Mouse (Mus musculus): ENCODE measurements at regions not wholly inside any gene's neighbourhood (a gene's known extent, or its start where the extent isn't known, plus 50 kb on each side); places are given as distances from the start of the nearest gene placed in this dataset.

- no peak for DNase-seq (ENCODE audit: low read depth)
Observed at GRCm38 (mm10) chr16:75304743-75305142, 281.1 kb downstream of the Lipi start.

- no peak for DNase-seq (ENCODE audit: low read depth)
Observed at GRCm38 (mm10) chr16:75297416-75297815, 288.4 kb downstream of the Lipi start.

- DNase-seq (ENCODE audit: low read depth), result no peak
Observed at GRCm38 (mm10) chr16:75292736-75293428, 293.0 kb downstream of the Lipi start.

GRCm38 (mm10) chr16:75291194-75291593 is 294.7 kb downstream of the Lipi start:
- peak; percentile 7 for DNase-seq (ENCODE audit: low read depth)

- no peak for DNase-seq (ENCODE audit: low read depth)
Observed at GRCm38 (mm10) chr16:75287150-75287549, 298.7 kb downstream of the Lipi start.

DNA sequence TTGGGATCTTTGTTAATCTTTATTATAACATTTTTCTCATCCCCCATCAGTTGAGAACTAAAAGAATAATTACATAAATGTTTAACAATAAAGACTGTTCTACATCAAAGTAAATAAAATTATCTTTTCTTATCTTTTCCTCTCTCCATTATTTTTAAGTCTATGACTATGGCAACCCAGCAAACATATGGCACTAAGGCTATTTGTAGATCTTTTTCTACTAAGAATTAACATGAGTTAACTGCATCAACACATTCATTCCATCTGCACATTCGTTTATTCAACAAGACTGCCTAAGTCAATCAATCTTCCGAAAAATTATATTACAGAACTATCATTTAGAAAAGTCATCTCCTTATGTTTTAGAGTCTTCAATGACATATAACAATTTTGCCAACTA is 300.1 kb downstream of the Lipi start:
- DNase-seq (ENCODE audit: low read depth), result no peak

DNA sequence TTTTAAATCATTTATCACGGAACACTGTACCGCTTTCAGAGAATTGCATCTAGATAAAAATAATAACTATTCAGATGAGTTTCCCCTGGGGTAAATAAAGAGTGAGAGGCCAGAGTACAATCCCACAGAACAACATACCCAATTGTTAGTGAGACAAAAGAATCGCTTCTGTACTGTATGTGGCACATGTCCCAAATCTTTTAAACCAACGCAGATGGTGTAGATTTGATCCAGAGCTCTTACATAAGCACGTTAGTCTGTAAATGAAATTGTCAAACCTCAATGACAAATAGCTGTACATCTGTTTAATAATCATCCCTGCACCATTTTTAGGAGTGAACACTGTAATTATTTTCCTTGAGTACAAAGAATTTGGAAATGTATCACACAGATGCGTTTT is 322.0 kb downstream of the Lipi start:
- DNase-seq (ENCODE audit: low read depth), result no peak

DNA sequence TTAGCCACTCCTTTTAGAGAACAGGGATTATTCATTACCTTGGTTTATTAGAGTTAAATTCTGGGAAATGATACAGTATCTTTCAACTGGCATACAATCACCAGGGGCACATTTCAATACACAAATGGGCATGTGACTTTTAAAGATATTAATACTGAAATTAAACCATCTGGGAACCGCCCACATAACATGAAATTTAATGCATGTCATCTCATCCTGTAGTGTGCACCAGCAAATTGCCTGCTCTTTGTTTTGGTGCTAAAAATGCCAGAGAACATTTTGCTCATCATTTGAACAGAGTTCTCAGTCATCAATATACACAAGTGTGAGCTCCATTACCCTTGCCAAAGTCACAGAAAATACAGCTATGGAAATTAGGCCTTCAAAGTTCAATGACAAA is 330.9 kb downstream of the Lipi start:
- no peak for DNase-seq (ENCODE audit: low read depth)

DNA sequence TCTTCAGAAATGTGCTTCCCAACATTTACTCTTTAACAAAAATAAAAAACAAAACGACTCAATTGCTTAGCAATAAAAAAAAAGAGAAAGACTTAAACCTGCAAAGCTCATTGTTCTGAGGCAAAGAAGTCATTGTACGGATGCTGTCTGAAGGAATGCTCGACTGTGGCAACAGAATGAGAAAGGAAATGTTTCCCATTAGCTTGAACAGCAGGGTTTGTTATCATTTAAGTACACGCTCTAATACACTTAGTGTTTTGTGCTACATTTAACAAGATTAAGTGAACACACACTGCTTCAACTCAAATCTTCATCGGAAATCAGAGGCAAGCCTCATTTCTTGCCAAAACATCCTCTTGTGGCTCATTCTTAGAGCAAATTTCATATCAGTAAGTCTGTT is 336.7 kb downstream of the Lipi start:
- no peak for DNase-seq (ENCODE audit: low read depth)

- no peak for DNase-seq (ENCODE audit: low read depth)
Observed at GRCm38 (mm10) chr16:75240383-75240782, 345.5 kb downstream of the Lipi start.

DNA sequence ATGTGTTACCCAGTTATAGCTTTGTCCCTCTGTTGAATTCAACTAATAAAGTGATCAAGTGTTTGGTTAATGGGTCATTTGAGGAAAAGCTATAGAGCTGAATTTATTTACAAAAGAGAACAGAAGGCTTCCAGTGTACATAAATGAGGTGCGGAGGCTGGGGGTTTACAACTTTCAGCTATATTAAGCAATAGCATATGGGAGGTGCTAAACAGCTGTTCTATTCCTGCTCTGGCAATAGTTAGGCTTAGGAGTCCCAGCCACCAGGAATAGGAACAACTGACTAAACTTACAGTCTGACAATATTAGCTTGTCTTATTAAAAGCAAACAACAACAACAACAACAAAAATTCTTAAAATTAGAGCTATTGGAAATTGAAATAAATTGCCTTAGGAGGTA is 353.7 kb downstream of the Lipi start:
- no peak for DNase-seq (ENCODE audit: low read depth)

DNA sequence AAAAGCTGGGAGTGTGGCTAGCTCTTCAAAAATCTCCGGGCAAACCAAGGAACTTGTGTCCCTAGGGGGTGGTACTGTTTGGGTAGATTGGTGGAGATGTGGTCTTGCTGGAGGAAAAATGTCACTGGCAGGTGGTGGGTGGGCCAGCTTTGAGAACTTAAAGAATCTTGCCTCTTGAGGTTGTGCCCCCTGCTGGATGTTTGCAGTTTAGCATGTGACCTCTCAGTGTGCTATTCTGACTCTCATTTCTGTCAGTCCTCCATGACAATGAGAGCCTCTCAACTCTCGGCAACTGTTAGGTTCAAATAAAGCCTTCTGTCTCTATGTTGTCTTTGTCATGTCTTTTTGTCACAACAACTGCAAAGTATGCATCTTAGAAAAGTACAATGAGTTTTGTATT is 392.5 kb downstream of the Lipi start:
- DNase-seq (ENCODE audit: low read depth), result no peak

DNA sequence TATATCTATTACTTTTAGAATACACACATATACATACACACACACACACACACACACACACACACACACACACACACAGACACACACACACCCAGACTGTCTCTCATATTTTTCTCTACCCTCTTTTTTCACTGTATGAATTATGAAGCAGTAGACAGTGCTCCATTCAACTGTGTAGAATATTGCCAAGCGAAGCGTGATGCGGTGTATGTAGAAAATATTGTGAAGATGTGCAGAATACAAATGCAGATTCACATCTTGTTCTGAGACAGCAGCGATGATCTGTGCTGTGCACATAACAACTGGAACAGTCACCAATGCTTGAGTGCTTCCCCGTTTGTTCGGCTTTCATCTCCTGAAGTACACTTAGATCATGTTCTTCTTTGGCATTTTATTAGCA is 395.5 kb downstream of the Lipi start:
- DNase-seq (ENCODE audit: low read depth), result no peak

DNA sequence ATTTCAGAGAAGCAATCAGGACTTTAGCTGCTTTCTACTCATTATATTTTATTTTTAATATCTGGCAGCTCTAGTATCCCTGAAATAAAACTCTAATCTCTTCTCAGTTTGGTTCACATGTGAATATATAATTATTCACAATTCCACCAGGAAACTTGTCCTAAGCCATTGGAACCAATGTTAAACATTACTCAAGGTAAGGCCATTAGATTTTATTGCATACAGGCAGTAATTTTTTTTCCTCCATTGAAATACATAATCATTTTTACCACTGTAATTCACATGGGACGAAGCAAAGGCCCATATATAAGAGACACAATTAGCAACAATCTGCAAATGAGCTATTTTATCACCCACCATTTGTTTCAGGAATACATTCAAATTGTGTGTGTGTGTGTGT is 419.8 kb downstream of the Lipi start:
- no peak for DNase-seq (ENCODE audit: low read depth)

GRCm38 (mm10) chr16:75164969-75165726 is 420.7 kb downstream of the Lipi start:
- DNase-seq (ENCODE audit: low read depth), result no peak

DNA sequence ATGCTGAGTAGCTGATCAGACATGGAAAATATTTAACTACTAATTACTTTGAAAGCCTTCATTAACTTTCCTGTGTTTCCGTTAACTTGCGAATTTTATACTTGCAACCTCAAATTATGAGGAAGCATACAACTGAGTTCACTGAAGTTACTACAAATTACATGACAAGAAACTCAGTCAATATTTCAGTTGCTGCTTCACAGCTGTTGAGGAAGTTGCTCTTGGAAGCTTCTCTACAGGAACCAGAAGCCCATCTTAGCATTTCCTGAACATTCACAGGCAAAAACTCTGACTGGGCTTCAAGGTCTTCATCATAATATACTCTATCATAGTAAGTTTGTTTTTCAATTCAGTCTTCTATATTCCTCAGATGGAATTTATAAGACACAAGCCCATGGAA is 426.1 kb downstream of the Lipi start:
- DNase-seq (ENCODE audit: low read depth), result no peak

DNA sequence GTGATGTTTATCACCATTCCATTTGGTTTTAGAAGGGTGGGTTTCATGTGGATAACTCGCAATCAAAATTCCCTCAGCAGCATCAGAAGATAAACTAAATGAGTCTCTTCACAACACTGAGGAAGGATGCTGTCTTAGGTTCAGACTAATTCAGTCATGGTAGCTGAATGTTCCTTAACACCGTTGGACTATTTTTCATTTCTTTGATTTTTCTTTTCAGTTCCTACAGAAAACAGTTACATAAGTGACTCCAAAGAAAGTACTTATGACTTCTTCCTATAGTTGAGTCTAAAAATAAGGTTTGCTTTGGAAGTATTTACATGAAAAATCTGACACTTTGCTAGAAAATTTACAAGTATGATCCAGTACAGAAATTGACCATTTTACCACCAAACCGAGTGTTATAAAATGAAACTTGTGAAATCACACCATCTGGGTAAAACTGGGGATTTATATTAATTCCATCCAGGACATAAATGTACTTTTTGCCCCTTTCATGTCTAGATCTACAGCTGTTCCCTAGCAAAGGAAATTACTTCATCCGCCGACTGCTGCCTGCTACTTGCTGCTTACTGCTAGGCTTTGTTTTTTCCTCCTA is 430.3 kb downstream of the Lipi start:
- DNase-seq (ENCODE audit: low read depth), result no peak

Data from c-Kit-positive CD71-positive TER-119-negative erythroid progenitor cells, embryonic 14.5 days (primary cell).